Mouse (Mus musculus) frontal cortex, postnatal 36 days (tissue): ENCODE measurements at regions not wholly inside any gene's neighbourhood (a gene's known extent, or its start where the extent isn't known, plus 50 kb on each side); places are given as distances from the start of the nearest gene placed in this dataset.

Experiments
- DNase-seq, 2 experiments: peaks; one replicate each; pipeline ENCODE4 v3.0.0; 2022; ENCODE audit warnings: low spot score in 2 of 2

DNA sequence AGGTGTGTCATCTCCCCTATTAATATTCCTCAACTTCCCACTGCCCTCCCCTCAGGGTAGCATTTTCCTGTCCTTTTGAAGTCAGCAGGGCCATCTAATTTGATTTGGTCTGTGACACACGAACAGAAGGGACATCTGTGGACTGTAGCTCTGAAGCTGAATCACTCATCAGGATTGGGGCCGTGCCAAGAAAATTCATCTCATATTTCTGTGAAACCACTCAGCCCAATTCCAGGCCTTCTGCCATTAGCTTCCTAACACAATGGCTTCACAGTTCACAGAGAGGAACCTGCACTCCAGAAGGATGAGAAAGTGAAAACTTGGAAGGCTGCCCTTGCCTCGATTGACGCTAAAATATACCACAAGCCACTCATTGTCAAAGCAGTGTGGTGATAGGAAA, 86.1 kb downstream of the Abhd5 start:
- peak; percentile 40 to 52 for DNase-seq

DNA sequence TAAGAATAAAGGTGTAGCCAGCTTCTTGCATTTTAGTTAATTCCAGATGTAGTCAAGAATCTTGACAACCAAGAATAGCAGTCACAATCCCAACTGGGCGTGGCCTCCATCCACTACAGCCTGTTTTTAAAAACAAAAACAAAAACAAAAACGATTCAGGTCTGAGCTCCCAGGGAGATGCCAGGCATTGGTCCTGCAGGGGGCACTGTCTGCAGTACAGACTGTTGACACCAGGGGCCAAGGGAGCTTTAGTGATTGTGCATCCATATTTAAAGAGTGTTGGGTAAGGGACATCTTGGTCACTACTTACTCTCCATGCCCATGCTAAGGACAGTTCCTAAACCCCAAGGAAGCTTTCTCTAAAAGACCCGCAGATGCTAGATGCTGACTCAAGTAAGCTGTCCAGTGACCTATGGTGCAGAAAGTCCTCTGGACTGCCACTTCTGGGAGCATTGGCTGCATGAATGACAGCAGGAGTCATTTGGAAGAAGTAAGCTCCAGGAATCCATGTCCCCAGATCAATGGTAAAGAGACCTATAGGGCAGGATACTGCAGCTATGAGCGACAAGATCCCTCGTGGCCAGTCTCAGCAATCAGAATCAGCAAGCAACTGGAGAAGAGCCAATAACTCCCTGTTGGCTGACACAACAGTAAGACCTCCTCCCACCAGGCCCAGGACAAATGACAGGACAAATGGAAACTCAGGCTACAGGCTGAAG, 95.1 kb downstream of the Abhd5 start:
- no peak for DNase-seq

DNA sequence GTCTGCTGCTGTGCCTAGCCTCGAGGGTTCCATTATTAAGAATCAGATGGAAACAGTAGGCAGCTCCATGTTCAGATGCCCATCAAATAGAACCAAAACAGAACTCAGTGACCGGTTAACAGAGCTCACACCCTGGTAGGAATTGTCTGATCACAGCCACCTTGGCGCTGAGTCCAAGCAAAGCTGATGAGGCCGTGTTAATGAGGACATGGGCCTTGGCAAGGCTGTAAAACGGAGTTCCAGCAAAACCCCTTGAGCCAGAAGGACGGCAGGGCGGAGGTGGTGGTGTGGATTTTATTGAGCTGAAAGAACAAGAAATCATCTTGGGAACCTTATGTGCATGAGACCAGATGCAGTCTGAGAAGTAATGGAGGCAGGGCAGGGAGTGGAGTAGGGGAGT, 96.2 kb downstream of the Abhd5 start:
- DNase-seq = no peak

DNA sequence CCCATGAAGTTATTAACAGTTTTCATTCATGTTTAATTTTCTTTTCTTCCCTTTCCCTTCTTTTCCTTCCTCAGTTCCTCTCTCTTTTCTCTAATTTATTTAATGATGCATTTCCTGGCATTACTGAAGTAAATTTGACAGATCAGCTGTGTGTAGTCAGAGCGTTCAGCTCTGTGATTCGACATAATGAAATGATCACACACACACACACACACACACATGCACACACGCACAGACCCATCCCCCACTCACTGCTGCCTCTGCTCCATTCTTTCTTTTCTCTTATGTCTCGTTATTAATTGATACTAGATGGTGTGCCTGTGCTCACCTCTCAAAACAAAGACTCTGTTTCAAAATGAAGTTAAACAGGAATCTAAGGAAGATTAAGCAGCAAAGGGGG, 96.9 kb downstream of the Abhd5 start:
- DNase-seq = no peak

DNA sequence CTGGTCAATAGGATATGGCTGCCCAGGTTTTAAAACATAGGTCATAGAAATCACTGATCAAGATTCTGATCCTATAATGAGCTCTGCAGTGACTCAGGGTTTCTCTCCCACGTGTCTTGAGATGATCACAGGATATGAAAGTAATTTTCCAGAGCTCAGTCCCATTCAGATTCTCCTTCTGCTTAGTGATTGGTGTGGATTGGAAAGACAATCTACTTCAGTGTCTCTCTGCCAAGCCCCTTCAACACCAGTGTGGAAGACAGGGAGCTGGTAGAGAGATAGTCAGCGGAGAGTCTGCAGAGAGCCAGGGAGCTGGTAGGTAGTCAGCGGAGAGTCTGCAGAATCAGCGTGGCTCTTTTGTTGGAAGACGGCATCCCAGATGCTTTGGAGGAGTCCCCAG, 99.1 kb downstream of the Abhd5 start:
- DNase-seq = peak; percentile 23 to 28

DNA sequence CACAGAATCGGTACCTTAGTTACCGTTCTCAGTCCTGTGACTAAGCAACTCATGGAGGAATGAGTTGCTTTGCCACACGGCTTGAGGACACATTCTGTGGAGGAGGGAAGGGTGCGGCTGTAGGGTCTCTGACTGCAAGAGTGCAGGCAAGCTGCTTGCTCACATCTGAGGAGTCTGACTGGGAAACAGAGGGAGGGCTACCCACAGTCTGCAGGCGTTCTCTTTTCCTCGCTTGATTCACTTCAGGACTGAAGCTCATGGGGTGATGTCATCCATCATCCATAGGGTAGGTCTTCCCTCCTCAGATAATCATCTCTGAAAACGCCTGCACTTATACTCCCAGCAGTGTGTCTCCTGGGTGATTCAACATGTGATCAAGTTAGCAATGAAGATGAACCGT, 103.9 kb downstream of the Abhd5 start:
- peak; percentile 37 to 51 for DNase-seq

DNA sequence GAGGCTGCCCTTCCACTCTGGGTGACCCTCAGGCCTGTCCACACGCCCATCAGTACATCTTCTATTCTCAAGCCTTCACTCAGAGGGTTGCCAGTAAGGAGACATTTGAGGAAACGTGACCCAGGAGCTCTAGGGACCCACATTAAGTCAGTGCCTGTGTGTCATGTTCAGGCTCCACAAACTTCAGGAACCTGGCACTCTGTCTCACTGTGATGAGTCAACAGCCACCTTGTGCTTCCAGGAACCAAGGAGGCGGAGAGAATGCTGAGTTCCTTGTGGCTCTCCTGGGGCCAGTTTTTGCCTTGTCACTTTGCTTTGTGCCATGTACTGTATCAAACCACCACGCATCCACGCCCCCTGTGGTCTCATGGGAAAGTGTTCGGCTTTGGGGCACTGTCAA, 104.4 kb downstream of the Abhd5 start:
- peak in 1 of 2 experiments; percentile 10 for DNase-seq

DNA sequence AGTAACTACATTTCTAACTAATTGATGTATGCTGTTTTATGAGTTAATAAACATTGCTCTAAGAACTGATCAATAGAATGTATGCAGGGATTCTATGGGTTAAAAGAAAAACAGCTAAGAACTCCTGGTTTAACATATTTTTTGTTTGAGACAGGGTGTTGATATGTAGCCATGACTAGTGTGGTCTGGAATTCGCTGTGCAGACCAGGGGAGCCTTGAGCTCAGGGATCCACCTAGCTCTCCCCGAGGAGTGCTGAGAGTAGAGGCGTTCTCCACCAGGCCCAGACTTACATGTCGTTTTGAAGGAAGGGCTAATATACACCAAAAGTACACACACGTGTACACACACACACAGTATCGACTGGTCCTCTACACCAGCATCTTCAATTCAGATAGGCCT, 108.1 kb downstream of the Abhd5 start:
- DNase-seq = no peak

DNA sequence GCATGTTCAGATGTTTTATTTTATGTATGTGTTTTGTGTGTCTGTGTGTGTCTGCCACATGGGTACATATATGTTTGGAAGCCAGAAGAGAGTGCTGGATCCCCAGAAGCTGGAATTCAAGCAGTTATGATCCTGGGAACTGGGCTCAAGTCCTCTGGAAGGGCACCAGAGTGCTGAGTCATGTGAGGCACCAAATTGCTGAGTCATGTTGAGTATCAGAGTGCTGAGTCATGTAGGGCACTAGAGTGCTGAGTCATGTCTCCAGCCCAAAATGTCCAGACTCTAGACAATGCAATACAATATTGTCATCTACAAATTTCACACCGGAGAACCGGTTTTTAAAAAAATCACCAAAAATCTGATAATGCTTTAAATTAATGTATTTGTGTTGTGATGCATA, 120.1 kb downstream of the Abhd5 start:
- no peak for DNase-seq

DNA sequence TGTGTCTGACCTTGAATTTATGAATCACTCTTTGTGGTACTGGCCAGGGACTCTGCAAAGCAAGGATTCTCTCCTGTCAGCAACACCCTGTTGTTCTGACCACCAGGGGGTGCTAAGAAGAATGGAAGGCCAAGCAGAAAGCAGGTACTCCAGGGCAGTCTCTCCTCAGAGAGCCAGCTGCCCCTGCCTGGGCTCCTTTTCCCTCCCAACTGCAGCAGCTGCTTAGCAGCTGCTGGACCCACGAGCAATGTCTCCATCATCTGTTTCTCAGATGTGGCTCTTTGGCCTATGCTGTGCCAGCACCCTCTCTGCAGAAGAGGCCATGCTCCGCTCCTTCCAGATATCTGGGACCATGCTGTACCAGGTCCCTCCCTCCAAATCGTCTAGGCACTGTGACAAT, 124.9 kb downstream of the Abhd5 start:
- DNase-seq = peak in 1 of 2 experiments; percentile 34

DNA sequence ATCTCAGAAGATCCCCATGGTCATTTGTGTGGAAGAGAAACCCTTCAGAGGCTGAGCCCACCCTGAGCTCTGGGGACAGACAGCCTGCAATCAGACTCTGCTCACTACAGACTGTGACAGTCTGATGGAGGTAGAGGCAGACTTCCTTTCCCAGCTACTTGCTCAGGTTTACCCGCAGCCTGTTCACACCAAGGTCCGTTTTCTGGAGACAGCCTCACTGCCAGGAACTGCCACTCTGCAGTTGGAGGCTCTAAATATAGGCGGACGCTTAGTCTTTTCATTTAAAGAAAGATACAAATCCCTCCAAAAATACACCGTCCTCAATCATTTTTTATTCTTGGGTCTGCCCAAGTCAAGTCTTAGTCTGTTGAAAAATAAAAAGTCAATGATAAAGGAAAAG, 135.6 kb downstream of the Abhd5 start:
- peak in 1 of 2 experiments; percentile 23 for DNase-seq

DNA sequence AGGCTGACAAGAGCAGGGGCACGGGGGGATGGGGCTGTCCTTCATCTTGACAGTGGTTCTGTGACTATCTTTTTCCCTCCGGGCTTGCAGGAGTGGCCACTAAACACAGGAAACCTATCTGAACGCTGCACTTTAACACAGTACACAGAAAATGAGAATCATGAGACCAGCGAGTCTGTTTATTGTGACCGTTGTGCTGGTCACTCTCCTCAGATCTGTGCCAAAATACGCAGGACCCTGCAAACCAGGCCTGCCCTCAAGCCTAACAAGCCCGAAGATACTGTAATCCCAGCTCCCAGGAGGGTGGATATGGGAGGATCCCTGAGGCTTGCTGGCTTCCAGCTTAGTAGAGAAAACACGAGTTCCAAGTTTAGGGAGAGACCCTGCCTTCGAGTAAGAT, 143.3 kb downstream of the Abhd5 start:
- DNase-seq = no peak

DNA sequence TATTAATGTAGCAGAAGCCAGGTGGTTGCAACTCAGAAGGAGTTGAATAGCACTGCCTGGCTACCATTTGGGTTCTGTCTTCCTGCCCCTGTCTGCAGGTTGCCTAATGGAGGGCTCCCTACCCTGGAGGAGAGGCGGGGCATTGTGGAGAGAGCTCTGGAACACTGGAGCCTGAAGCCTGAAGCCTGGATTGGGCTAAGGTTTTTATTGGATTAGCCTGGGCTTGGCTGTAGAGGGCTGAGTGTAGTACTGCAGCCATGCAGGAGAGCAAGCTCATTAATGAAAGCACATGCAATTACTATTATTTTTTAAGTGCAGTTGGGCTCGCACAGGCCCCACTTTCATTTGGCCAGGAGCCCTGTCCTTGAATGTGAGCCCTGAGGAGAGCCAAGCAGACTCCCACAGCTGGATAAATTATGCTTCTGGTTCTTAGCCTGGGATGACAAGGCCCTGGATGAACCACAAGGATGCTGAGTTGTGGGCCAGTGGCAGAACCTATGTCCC, 145.1 kb downstream of the Abhd5 start:
- DNase-seq = no peak

DNA sequence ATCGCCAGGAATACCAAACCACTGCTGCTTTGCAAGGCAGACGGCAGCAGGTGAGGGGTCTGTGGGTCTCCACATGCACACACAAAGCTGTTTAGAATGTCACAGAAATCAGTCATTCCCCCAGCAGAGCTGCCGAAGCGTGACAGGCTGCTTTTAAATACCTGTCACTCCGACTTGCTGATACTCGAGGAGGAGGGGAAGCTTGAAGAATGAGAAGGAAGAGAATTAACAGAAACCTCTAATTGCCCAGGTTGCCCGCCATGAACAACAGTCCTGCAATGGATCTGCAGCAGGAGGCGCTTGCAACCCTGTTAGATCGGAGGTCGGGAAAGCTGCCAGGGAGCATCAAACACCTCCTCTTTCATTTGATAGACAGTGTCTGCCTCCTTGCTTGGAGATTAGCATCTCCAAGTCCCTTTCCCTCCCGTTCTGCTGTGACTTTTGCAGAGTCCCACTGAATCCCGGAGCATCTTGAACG, 150.5 kb downstream of the Abhd5 start:
- DNase-seq = no peak

DNA sequence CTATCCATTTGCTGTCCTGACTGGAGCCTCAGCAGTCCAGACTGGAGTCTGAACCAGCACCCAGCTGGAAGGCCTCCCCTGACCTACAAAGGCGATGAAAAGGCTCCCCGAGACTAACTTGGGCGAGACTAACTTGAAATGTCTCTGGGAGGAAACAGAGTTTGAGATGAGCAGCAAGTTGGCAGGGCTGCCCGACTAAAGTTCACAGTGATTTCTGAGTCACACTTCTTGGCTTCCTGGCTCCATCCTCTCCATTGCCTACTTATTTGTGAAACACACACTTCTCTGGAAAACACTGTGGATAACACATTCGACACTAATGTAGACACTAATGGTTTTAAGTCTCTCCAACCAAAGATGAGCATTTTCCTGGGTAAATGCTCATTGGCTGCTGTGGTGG, 170.2 kb downstream of the Abhd5 start:
- peak in 1 of 2 experiments; percentile 14 for DNase-seq

DNA sequence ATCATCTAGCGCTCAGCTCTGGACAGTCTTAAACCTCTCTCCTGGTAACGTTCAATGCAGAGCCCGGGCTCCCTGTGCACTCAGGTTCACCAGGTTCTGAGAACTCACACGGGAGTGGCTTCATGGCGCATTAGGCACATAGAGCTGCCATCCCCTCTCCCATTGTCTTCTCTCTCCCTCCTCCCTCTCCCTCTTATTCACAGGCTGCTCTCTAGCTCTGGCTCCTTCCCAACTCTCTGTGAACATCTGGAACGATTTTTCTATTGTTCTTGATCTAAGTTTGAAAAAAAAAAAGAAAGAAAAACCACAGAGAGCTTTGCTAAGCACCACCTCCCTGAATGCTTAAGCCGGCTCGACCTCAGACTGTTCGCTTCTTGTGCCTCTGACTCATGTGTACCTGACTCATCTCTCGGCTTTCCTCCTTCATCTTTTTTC, 174.2 kb downstream of the Abhd5 start:
- DNase-seq = no peak

DNA sequence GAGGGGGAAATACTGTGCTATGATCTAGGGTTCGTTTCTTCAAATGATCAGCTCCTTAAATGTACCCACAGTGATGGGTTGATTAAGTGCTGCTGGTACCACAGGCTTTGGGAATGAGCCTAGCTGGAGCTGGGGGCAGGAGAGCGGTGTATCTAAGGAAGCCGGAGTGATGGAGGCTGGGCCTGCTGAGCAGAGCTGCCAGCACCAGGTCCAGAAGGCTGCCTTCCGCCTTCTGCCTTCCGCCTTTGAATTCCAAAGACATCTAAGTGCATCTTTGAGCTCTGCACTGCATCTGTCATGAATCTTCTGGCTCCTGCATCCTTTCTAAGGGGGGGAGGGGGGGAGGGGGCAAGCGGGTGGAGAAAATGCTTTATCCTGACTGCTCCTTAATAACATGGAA, 176.9 kb downstream of the Abhd5 start:
- peak in 1 of 2 experiments; percentile 12 for DNase-seq

DNA sequence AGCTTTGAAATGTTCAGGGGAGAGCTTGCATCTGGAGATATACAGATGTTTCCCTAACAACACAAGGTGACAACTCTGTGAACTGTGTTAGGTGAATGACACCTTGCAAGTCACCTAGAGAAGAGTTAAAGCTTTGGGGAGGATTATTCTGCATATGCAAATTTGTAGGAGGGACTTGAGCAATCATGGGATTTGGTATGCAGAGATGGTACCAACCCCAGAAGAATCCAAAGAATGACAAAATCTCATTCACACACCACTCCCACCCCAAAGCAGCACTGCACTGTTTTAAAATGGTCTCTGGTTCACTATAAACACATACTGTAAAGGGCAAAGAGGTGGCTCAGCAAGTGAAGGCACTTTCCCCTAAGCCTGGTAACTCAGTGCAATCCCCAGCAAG, 178.3 kb downstream of the Abhd5 start:
- DNase-seq = no peak

DNA sequence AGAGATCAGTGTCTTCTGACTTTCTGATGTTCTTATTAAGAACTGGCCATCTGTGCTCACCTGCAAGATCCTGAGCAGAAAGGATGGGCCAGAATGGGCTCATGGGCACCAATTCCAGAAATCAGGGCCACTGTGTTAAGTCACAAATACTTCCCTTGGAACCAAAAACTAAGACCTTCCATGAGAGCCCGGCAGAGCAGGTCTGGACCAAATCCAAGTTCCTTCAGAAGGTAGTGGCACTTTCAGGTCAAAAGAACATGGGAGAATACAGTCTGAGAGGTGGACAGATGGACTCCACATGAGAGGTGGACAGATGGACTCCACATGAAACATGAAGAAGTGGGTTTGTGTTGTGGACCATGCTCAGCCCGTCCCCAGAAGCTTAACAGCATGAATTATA, 180.4 kb downstream of the Abhd5 start:
- DNase-seq = no peak

DNA sequence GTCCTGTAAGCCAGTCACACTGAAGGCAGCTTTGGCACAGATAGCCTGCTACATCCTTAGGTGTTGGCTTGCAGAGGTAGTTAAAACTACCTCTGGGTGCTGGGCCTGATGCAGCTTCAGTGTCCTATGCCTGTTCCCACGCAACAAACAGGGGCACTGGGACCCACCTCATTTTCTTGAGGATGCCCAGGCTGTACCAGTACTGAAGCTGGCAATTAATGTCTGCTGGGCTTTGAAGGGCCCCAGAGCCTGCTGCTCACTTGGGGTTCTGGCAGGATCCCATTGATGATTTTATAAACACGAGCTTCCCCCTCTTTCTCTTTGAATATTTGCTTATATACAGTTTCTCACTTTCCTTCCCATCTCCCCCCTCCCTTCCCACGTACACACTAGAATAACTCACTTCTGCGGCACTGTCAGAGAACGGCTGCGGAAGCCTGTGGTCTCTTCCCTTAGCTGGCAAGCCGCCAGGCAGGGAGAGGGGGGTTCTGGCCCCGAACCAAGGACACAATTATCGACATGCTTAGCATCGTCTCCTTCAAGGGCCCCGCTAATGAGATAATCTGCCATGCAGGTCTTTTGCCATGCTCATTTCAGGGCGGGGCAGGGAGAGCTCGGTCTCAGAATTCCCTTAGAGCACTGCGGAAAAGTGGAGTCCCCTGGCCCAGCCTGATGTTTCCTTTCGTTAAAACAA, 182.9 kb downstream of the Abhd5 start:
- peak; percentile 48 to 64 for DNase-seq

DNA sequence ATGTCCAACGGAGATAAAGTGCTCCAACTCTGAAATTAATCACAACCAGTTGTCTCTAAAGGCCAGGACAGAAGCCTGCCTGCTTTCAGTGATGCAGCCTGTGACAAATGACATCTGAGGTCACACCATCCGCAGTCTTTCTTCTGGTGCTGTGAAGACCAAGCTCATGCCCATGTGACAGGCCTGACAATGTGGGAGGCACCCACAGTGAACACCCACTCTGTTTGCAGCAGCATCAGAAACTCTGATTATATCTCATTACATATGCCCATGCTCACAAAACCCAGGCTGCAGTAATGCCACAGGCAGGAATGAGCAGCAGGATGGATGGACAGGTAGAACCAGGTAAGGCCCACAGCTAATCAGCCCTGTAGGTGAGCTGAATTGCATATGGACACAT, 183.6 kb downstream of the Abhd5 start:
- DNase-seq = peak in 1 of 2 experiments; percentile 30

DNA sequence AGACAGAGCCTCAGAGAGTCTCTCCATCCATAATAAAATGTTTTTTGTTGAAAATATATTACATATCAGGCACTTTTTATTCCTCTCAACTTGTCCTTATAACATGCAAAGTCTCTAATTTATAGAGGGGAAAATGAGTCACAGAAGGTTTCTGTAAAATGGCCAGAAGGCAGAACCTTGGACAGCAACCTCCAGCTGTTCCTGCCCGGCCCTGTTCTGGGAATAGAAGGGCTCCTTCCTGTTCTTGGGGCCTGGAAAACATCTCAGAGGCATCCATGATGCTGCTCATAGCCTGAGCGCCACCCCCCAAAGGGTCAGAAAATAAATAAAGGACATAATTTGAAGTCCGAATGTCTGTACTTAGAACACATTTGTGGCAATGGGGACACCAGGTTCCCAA, 188.7 kb downstream of the Abhd5 start:
- DNase-seq = no peak

DNA sequence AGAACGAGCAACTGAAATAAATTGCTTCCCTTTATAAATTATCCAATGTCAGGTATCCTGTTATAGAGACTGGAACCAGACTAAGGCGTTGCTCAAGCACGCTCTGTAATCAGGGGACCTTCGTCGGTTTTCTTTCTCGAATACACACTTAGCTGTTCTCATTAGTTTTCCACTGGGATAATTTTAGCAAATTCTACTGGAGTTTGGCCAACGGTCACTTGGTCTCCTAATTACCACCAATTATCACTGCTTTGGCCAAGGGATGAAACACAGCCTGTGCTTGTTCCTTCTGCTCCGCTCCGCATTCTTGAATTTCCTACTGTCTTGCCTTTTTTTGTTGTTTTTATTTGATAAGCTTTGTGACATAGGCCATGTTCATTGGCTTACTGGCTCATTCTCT, 191.1 kb upstream of the Topaz1 start:
- DNase-seq = no peak
